Mouse (Mus musculus): ENCODE measurements around the gene Rarb.
"Not testable (repeated sequence)": the region's sequence is repeated elsewhere in the genome, so short reads cannot be mapped to it uniquely, and the experiment has no call there.

The Rarb gene

DNA sequence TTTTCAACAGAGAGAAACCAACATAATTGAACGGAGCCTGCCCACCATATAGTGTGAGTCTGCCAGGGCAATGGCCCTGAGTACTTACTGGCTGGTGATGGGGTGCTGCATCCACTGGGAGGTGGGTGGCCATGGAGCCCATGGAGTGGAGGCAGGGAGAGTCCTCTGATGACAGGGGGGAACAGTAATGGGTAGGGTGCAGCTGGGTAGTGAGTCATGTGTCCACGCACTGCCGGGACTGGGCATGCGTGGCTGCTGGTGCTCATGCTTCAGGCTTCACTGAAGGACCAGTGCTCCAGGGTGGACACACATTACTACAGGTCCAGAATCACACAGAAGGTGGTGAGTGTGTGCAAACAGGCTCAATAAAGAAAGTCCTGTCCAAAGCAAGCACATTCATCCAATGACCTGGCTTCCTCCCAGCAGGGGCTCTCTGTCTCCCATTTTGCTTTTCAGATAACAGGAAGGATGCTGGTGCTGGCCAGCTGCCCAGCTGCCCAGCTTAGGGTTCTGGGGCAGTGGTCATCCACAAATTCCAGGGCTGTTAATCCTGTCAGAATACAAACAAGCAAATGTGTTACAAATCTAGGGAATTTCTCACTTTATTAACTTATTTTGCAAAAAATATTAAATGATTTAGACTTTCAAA lies at the start of gene Rarb:
Rarb (minus strand) TSS at position 555 of the 649 bp plus-strand sequence.
- DNase-seq = no peak

DNA sequence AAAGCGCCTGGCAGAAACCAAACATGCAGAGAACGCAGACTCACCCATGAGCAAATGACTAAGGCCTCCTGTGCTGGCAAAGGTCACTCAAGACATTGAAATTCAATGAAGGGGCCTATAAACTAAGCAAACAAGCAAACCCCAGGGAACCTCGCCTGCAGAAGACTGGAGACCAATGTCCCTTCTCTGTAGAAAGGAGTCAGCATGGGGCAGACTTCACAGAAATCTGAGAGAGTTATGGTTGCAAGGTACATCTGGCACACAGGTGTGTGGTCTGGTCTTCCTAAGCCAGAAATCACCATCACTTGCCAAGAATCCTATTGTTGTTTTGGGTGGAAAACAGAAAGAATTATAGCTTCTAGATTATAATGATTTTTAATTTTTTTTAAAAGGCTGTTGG lies 23.1 kb upstream of the Rarb start:
- no peak for DNase-seq

DNA sequence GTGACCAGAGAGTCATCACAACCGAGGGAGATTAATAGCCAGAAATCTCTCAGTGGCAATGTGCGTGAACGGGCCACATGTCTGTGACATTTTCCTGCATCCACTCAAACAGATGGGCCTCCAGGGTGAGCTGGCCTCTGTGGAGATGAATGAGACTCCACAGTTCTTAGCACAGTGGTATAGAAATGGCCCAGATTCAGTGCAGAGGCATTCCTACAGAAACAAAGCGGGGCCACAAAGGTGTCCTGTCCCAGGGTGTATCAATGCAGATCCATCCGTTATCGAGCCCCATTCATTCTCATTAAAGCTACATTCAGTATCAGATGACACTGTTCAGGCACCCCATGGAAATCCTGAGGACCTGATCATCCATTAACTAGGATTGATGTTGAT lies 22.6 kb upstream of the Rarb start:
- no peak for DNase-seq

DNA sequence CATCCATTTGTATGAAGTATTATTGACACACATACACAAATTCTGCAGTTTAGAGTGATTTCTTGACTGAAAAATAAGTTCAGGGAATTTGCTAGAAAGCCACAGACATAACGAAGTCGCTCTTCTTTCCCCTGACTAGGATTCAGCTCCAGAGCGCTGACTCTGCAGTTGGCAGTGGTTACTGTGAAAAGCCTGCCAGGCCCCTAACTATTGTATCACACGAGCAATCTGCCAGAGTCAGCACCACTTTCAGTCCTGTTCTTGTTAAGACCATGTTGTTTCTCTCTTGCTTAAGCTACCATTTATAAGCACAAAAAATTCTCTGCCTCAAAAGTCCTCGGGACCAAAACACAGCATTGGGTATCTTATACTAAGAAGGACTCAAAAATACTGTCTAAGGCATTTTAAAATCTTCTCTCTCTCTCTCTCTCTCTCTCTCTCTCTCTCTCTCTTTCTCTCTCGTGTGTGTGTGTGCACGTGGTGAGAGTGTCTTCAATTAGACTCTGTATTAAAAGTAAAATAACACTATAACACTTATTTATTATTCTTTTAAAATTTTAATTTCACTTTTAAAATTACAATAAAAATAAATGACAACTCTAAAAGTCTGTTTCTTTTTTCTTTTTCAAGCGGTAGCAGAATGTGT lies 22.1 kb upstream of the Rarb start:
- no peak for DNase-seq

DNA sequence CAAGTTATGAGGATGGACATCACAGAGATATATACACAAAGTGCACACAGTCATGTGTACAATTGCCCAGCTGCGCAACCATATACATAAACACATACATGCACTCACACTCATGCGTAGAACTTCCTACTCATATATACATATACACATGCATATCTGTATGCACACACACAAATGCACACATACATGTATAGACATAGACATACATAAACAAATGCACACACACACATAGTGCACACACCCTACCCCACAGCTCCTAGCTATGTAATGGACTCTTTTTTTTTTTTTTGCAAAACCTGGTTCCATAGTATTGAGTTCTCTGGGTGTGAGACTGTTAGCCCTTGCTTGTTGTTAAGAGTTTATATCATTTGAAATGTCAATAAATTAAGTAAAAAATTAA lies 21.2 kb upstream of the Rarb start:
- DNase-seq = no peak

DNA sequence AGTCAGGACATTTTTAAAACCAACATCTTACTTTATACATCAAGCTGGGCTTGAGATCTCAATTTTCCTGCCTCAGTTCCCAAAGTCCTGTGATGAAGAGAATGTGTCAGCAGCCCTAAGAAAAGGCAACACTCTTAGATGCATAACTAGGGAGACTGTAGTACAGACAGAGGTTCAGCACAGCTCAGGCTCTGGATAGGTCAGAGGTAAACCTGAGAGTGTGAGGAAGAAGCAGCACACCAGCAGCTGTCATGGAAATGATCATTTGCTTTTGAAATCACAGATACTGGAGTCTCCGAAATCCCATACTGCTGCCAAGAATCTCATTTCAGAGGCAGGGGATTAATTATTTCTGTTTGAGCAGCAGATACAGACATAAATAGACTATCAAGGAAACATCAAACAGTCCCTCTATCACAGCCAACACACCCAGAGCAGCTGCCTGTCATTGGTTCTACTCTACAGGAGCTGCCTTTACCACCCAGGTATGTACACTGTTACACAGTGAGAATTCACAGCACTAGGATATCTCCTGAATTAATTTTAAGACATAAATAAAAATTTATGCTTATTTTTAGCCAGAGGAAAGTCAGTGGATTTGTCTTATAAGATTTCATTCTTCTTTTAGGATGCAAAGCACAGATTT lies 3.7 kb downstream of the Rarb start:
- no peak for DNase-seq

DNA sequence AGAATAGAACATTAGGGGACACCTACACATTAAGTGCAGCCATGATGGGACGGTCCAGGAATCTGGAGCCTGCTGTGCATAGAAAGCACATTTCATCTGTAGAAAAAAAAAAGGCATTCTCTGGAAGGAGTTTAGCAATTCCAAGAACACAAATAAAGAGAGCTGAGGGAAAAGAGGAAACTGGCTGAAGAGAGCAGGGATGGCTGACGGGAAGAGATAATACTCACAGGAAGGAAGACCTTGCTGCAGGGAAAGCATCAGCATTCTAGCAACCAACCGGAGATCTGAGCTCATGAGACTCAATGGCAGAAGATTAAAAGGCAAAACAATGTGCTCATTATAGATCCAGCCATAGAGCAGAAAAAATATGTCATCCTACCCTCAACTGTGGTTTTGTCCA lies 12.8 kb downstream of the Rarb start:
- no peak for DNase-seq

DNA sequence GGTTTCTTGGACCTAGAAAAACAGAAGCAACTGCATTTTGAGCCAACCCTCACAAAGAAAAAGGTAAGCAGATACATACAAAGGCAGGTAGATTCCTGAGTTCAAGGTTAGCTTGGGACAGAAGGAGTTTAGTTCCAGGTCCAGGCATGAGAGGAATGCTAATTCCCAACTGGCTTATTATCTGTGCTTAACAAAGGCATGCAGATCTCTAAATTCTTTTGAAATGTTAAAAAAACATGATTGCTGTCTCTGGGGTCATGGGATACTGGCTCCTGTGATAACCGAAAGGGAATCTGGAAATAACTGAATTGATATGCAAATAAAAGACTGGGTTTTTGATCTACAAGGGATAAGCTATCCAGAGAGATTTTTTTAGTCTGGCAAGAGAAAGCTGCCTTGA lies 28.8 kb downstream of the Rarb start:
- no peak for DNase-seq

DNA sequence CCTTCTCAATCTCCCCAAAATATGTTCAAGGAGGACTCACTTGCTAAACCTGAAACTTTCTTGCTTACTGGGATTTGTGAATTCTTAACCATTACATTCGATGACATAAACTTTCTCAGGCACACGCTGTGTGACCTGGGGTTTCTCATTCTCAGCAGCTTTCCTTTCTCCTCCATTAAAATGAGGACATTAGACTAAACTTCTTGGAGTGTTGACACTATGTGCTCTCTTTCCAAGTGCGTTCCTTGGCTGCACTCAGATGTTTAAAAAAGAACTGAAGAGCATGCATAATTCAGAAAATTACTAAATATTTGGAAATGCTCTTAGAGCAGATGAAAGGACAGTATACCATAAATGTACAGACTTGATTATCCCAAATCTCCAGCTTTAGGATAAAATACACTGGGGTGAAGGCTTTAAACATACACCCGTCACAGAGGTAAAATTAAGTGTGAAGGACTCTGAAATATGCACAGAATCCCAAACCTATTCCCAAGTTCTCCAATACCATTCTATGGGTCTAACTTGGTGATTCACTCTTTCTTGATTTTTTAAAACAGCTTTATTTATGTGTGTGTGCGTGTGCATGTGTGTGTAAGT lies 36.9 kb downstream of the Rarb start:
- DNase-seq = no peak

DNA sequence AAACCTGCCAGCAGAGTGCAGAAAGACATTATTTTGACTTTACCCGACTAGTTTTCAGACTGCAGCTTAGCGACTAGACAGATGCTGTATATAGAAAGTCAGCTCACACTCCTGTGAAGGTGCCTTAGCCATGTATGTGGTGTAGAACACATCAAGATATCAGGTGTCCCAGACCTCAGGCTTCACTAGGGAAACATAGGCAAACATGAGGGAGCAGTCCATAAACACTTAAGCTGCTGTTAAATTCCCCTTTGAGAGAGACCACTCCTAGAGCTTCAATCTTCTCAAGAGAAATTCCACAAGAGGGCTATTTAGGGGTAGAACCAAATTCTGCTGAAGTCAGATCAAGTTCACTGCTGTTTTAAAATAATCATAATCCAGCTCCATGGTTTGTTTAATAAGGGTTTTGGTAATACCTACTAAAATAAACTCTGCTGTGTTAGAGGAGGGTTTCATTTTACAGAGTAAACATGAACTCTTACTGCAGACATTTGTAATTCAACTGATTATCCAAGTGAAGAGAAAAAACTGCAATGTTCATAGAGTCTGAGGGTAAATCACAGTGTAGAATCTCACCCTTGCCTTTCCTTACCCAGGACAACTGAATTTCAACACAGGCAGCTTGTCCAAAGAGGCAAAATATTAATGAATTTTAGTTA lies 42.1 kb downstream of the Rarb start:
- DNase-seq = no peak

DNA sequence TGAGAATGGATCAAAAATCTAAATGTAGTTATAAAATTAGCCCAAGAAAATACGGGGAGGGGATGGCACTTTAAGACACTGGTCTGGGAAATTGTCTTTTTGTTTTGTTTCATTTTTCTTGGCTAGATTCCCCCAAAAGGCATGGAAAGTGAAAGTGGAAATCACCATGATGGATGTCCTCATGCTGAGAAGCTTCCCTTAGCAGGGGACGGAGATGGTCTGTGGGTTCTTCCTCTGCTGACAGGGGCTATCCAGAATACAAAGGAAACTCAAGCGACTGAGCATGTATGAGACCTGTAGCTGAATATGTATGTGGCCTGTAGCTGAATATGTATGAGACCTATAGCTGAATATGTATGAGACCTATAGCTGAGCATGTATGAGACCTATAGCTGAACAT lies 46.0 kb downstream of the Rarb start:
- DNase-seq = no peak

DNA sequence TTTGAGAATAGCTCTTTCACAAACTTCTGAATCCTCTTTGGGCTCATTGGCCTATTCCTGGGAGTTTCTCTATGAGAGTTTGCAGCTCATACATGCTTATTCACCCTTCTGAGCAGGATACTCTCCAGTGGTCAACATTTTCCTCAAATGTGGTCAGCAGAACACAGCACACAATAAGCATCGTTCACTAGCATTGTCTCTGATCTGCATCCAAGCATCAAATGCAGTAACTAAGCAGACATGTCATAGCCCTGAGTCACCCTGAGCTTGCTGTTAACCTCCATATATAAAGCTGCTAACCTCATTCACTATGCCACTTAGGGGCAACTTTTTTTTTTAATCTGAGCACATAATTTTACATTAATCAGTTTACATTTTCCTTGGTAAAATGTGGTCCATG lies 53.1 kb downstream of the Rarb start:
- DNase-seq = no peak

DNA sequence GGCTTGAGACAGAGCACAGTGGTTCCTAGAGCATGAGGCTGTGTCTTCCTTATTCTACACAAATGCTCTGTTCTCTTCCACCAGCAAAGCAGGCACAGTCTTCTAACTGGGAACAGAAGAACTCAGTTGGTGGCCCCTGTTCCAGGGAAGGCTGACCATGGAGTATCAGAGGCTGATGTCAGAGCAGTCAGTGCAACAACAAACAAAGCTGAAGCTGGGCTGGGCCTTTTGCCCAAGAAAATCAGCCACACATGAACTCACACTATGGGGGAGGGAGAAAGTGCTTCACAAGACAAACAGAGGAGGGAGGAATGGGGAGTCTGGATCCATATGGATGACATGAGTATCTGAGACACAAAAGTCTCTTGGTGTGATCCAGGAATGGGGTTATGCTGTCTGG lies 56.2 kb downstream of the Rarb start:
- DNase-seq = no peak

DNA sequence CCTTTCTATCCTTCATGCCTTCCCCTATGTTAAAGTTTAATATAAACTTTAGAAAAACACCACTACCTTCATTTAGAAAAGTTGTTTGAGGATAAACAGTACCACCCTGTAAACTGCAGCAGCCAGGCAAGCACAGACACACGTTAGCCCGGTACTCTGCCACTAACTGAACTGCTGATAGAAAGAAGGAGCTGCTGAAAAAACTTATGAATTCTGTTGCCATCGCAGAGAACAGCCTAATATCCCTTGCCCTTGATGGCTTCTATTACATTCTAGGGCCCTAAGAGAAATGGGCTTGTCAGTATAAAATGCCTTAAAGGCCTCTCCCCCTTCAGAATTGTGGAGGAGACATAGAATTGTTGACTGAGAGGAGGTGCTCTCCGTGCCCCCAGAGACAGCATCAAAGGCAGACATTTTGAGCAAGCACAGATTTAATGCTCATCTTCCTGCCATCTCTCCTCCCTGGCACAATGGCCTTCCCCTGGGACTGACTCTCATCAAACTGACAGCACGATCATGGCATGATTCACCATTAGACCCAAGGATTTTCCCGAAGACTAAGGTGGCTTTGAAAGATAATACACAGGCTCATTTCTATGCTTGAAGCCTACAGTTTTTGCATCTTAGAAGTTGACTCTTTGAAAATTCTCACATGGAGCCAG lies 60.1 kb downstream of the Rarb start:
- no peak for DNase-seq

DNA sequence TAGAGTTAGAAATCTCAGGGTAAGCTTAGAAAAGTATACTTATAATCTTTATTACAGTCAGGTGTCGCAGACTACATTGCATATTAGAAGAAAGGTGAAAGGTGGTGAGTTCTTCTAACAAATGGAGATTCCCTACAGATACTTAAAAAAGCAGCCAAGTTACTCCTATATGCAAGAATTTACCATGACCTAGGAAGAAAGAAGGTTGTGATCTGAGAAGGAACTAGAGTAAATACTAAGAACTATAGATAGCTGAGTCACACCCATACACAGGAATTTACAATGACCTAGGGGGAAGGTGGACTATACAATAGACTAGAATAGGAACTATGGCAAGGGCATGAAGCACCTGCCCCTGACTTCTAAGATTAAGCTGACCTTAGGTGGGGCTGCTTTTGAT lies 63.4 kb downstream of the Rarb start:
- DNase-seq = not testable (repeated sequence)

DNA sequence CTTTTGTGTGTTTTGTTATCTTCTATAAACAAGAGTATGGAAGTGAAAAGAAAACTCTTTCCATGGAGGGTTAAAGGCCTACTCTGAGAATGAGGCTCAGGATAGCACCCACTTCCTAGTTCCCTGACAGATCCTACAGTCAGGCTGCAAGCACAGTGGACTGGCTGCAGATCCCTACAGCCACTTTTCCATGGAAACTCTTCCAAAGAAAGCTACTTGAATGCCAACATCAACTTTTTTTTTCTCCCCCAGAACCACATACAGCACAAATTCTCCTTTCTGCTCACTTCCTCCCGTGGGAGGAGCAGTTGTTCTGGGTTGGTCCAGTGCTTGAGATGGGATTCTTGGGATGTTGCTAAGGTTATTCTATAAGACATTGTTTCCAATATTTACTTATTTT lies 66.3 kb downstream of the Rarb start:
- DNase-seq = no peak

DNA sequence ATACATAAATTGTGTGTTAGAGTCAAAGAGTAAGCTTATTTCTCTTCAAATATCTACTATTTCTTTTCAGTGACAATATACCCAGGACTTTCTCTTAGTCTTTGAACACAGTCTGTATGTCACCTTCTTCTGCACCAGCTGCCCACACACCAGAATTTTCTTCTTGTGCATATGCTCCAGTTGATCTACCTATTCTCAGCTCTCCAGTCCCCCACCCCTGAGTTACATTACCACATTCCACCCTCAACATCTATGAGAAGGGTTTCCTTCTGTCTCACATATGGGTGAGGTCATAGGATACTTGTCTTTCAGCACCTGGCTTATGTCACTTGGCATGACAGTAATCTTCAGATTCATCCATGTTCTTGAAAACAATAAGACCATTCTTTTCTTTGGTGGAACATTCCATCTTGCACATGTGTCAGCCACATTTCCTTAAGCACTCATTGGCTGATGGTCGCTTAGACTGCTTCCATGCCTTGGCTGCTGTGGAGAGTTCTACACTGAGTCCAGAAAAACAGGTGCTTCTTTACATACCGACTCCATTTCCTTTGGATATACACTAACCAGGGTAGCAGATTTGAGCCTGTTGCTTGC lies 71.9 kb downstream of the Rarb start:
- DNase-seq = no peak

DNA sequence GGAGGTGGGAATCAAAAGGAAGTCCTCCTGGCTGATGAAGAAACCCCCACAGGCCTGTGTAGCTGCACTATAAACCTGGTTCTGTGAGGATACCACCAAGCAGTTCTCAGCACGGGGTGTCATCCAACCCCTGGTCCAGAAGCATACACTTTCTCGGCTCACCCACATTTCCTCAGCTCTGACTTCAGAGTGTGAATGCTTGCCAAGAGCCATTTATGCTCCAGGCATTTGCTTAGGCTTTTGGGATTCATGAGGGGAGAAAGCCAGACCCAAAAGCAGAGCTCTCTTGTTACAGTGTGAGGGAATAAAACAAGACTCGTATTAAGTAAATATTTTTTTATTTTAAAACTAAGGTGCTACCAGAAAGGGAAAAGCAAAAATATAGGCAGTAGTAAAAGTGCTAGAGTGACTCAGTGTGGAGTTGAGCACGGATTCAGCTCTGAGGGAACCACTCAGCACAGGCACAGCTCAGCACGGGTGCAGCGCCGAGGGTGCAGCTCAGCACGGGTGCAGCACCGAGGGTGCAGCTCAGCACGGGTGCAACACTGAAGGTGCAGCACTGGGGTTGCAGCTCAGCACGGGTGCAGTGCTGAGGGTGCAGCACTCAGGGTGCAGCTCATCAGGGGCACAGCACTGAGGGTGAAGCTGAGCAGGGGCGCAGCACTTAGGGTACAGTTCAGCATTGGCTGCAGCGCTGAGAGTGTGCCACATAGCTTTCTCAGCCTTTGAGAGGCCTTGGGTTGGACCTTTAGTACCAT lies 77.8 kb downstream of the Rarb start:
- DNase-seq = no peak

DNA sequence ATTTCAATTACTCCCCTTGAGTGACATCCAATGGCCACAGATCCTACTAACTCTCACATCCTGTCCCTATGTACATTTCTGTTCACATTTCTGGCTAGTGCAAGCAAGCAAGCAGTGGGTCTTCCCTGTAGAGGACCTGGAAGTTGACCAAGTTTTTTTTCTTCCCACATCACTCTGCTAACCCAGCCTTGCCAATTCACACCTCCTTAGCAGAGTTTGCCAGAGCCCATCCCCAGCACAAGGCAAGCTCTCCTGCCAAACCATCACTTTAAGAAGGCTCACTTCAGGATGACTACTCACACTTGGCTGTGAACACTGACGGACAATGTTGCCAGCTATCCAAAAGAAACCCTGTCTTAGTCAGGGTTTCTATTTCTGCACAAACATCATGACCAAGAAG lies 80.4 kb downstream of the Rarb start:
- no peak for DNase-seq

DNA sequence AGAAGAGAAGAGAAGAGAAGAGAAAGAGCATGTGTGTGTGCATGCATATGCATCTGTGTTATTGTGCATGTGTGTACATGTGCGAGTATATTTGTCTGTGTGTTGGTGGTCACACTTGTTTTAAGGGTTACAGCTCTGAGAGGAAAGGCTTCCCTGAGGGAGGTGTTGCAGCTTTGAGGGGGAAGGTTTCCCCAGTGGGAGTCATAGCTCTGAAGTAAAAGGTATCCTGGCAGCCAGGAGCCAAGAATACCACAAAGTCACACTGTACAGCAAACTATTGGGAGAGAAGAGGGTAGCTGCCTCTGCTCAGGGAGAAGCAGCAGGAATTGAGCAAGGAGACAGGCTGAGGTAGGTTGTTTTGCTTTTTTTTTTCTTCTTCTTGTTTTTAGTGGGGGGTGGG lies 81.2 kb downstream of the Rarb start:
- no peak for DNase-seq

DNA sequence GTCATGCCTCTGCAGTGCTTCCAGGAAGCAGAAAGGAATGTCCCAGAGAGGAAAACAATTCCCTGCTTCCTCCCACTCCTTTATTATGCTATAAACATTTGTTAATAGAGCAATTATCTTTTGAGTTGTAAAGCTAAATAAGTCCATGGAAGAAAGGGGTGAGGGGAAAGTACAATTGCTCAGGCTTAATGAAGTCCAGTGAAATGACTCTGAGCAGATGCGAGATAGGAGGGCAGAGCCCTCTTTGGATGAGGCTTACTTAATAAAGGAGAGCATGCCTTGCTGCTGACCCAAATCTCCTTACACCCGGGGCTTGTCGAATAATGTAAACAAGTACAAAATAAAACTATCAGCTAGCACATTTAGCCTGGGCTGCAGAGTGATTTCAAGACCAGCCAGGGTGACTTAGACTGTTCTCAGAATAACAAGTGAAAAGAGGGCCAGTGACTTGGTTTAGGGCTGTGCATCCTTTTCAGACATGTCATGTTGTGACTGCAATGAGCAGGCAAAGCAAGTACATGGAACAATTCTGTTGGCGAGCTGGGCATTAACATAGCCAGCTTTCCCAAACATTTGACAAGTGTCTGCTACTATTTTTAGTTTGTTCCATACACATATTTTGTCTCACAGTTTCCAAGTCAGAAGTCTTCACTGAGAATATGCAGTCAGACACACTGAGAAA lies 83.5 kb downstream of the Rarb start:
- DNase-seq = no peak

All from thymus, adult 18-20 months (tissue).